Mouse (Mus musculus): ENCODE measurements around the gene Ctf2.
A peak's percentile ranks its signal among the peaks of the same experiment; 100 is the strongest.

DNA sequence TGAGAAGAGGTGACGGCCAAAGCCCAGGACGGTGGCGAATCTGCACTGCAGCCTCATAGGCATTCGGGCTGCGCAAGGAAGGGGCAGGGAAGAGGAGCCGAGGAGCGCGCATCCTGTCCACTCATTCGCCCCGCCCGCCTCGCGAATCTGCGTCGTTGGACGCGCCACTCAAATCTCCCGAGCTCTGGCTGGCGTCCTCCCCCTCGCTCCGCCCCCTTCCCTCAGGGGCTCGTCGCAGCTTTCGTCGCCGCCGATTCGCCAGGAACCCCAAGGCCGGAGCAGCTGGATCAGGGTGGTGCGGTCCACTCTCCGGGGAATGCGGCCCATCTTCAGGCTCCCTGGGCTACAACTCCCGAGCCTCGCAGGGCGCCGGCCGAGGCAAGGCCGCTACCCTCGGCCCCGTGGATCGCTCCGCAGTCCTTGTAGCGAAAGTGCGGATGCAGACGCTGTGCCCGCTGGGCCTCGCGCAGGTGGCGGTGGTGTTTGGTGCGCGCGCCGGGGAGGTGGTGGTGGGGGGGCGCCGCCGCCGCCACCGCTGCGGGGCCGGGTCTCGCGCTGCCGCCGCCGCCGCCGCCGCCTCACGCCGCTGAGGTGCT is 45.0 kb upstream of the Ctf2 start:
- TF ChIP-seq CTCF (conservative IDR thresholded peaks at IDR 0.05; ENCODE audit: insufficient read depth, insufficient read length, low read depth, low read length) (0 out of 2 replicates have a peak, but pooled peaks have one; percentile 6), POLR2A (IDR thresholded peaks at IDR 0.05; ENCODE audit: low read depth, low read length) (no peak)

All from kidney, adult 2 months (tissue).